Mouse (Mus musculus) cerebellum, postnatal 10 days (tissue): ENCODE results near the gene Wwox.

Experiments used
- DNase-seq, 2 experiments: peaks; one replicate each; pipeline ENCODE4 v3.0.0; 2021; ENCODE audit warnings: mixed read lengths in 2 of 2

The Wwox gene

DNA sequence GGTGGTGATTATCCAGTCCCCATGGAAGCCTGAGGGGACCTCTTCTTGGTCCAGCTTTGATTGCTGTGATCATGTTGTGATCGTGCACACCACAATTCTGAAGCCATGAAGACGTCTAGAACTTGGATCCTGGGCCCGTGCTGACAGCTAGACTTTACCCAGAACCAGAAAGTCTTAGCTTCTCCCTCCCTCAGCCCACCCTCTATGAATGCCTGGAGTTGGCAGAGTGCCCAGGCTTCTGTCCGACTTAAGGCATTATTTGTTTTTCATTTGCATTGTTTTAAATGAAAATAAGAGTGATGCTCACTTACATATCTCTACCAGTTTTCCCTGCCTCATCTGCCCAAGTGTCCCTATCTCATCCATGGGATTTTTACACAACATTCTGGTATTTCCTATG, 937.9 kb downstream of the Wwox start:
- DNase-seq = peak; percentile 22 to 30

DNA sequence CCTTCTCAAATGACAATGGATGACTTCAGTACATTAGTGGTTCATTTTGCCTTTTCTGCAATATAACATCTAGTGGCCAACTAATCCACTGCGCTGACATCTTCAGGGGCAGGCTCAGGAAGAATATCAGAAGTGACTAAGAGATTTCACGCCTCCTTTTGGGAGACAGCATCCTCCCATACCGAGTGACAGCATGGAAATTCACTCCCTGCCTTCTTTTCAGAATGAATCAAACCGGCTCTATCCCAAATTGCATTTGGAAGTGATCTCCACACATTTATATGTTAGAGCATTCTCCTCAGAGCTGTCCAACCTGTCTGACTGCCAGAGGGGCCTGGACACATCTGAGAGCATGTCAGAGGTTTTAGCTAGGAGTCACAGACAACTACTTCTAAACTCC, 940.6 kb downstream of the Wwox start:
- DNase-seq = no peak

GRCm38 (mm10) chr8:115390921-115391504, 951.6 kb downstream of the Wwox start:
- no peak for DNase-seq

DNA sequence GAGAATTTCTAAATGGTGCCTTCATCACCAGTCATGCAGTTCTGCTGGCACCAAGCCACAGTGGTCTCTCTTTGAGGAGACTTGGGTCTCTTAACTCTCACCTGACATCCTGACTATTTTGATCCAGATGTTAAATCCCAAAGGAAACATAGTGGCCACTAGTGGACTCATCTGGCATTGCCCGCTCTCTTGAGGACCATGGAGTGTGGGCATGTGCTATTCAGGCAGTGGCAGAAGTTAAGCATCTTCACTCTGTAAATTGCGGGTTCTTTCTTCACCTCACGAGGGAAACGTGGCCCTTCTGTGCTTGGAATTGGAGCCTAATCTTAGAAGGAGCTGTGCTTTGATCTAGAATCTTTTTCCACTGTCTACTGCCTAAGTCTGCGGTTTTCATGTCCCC, 956.4 kb downstream of the Wwox start:
- no peak for DNase-seq

DNA sequence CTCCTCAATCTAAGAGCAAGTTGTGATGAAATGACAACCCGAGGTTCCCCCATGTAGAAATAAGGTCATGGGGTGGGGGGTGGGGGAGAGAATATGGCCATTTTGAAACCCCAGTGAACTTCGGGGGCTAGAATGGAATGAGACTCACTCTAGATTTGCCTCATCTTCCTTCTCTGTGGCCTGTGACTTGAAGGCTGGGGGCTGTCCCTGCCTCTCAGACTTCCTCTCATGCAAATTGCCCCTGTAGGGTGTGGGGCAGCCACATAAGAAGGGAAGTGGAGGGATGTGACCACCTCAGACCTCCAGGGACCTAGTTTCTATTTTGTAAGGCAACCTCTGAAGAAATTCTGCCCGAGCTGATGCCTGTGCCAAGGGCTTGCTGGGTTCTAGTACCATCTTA, 958.5 kb downstream of the Wwox start:
- DNase-seq = no peak

GRCm38 (mm10) chr8:115400013-115400720, 960.7 kb downstream of the Wwox start:
- DNase-seq = no peak
